Mouse (Mus musculus): ENCODE results near the gene Gm20388. TPM values are rescaled to one million over a fixed set of nuclear protein-coding genes. Genes with fewer than 3 reads are reported as not detected.

The Gm20388 gene
- polyA plus RNA-seq, 1 experiment, result not detected

DNA sequence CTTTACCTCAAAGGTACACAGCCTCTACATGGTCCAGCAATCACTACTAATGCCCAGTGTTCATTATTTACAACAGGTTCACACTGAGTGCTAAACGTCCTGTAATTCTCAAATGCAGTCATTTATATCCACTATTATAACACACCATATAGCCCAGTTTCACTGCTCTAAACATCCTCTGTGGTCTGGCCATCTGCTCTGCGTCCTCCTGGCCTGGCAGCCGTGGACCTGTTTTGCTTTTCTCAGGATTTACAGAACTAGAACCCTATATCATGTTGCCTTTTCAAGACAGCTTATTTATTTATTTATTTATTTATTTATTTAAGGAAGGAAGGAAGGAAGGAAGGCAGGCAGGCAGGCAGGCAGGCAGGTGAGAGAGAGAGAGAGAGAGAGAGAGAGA, 3017.2 kb downstream of the Gm20388 start:
- Histone ChIP-seq H3K4me1 (ENCODE audit: control insufficient read depth, insufficient read depth, low read length) (peaks cover 24% of the 10 kb centered on the region), H3K27ac (ENCODE audit: insufficient read depth, low read depth, low read length) (no peak overlapping the region), H3K4me3 (ENCODE audit: insufficient read depth, low read depth, low read length) (no peak overlapping the region)
- no peak for TF ChIP-seq POLR2A (IDR thresholded peaks at IDR 0.05; ENCODE audit: insufficient read depth, low read depth, low read length)
- no peak for TF ChIP-seq CTCF (IDR thresholded peaks at IDR 0.05; ENCODE audit: insufficient read depth, low read depth, low read length)
- 72% methylated on average over 3 of the region's 3 CpGs for WGBS

DNA sequence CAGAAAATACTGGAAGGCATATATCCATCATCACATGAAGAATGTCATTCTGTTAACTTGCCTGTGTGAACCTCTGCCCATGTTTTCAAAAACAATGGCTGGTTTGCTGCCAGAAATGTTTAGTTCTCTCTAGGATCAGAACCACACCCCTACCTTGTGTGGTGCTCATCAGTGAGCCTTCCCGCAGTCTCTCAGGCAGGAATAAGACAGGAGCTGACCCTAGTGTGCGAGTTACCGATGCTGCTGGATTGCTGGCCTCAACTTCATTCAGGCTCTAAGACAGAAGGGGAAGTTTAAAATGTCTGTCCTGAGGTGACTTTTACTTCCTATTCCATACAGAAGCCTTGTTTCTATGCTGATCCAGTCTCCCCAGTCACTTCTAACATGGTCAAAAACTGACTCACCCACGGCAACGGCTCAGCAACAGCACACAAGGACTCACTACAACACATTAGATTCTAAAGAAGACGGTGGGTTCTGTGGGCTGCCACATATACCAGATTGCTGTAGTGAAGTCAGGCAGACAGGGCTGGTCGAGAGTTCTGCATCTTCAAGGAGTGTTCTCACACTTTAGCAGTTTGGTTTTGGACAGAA, 3018.1 kb downstream of the Gm20388 start:
- TF ChIP-seq POLR2A (IDR thresholded peaks at IDR 0.05; ENCODE audit: insufficient read depth, low read depth, low read length), result no peak
- TF ChIP-seq CTCF (IDR thresholded peaks at IDR 0.05; ENCODE audit: insufficient read depth, low read depth, low read length), result no peak
- Histone ChIP-seq H3K27ac (ENCODE audit: insufficient read depth, low read depth, low read length) (0 out of 2 replicates have a peak overlapping the region, but pooled peaks have one; percentile 6), H3K4me1 (ENCODE audit: control insufficient read depth, insufficient read depth, low read length) (peaks cover 21% of the 10 kb centered on the region), H3K4me3 (ENCODE audit: insufficient read depth, low read depth, low read length) (no peak overlapping the region)
- 47% methylated on average over 7 of the region's 7 CpGs for WGBS

DNA sequence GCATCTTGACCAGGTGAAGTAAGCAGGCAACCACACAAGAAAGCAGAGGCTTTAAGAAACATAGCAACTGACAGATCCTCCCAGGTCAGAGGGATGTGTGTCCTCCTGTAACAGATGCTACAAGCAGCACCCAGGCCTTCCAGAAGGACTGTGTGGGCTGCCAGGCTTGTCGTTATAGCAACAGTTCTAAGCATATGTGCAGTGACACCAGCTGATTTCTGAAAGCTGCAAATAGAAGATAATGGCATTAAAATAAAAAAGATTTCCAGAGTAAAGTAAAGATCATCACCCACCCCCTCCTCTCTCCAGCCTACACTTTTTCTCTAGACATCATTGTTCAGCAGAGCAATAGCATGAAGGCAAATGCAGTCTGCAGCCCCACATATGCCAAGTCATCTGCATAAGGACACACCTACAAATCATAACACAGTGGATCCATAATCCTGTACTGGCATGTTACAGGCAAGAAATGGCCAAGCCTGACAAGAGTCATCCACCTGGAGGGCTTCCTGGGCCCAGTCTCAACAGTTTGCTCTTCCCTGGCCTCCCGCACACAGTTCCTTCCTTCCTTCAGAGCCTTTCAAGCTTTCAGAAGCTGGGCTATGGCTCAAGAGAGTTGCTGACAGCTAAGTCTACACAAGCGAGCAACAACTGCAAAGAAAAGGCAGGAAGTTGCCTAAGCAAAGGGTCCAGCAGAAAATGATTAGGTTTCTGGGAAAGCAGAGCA, 3021.4 kb downstream of the Gm20388 start:
- WGBS, result 24% methylated on average over 3 of the region's 3 CpGs
- peak overlapping the region; percentile 81 for H3K27ac ChIP-seq (ENCODE audit: insufficient read depth, low read depth, low read length)
- peaks cover 13% of the 10 kb centered on the region for H3K4me1 ChIP-seq (ENCODE audit: control insufficient read depth, insufficient read depth, low read length)
- H3K4me3 ChIP-seq (ENCODE audit: insufficient read depth, low read depth, low read length), result no peak overlapping the region
- no peak for TF ChIP-seq CTCF (IDR thresholded peaks at IDR 0.05; ENCODE audit: insufficient read depth, low read depth, low read length)
- TF ChIP-seq POLR2A (IDR thresholded peaks at IDR 0.05; ENCODE audit: insufficient read depth, low read depth, low read length), result no peak

DNA sequence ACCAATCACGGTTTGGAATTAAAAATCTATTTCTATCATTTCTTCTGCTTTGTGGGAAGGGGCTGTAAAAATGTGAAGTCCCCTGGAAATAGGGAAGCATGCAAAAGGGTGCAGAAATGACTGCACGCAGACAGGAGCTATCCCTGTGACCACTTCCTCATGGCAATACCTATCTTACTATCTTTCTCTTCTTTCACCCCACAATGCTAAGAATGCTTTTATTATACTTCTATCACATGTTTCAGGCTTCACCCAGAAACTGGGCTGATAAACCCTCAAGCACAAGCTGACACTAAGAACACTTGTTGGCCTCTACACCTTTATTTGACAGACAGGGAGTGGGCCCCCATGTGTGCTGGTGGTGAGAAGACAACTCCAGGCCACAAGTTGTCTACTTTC, 3021.9 kb downstream of the Gm20388 start:
- Histone ChIP-seq H3K4me1 (ENCODE audit: control insufficient read depth, insufficient read depth, low read length) (peaks cover 13% of the 10 kb centered on the region), H3K4me3 (ENCODE audit: insufficient read depth, low read depth, low read length) (no peak overlapping the region), H3K27ac (ENCODE audit: insufficient read depth, low read depth, low read length) (peak overlapping the region; percentile 81; the same call in 1 of the 2 replicates)
- WGBS, result 67% methylated on average over 2 of the region's 2 CpGs
- TF ChIP-seq CTCF (IDR thresholded peaks at IDR 0.05; ENCODE audit: insufficient read depth, low read depth, low read length) (no peak), POLR2A (IDR thresholded peaks at IDR 0.05; ENCODE audit: insufficient read depth, low read depth, low read length) (no peak)

DNA sequence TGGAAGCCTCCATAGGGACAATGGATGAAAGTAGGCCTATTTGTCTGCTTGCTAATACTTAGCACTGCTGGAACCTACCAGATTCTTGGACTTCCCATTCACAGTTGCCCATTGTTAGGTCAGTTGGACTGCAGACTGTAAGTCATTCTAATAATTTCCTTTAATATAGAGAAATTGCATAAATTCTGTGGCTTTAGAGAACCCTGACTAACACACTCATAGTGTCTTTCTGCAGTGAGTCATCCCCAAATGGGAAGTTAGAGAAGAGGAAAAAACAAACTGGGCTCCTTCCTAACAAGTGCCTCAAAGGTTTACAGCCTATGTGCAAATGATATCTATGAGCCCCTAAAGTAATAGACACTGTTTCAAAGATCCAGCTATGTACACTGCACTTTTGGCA, 3023.3 kb downstream of the Gm20388 start:
- Histone ChIP-seq H3K4me3 (ENCODE audit: insufficient read depth, low read depth, low read length) (no peak overlapping the region), H3K4me1 (ENCODE audit: control insufficient read depth, insufficient read depth, low read length) (peaks cover 18% of the 10 kb centered on the region), H3K27ac (ENCODE audit: insufficient read depth, low read depth, low read length) (0 out of 2 replicates have a peak overlapping the region, but pooled peaks have one; percentile 5)
- TF ChIP-seq CTCF (IDR thresholded peaks at IDR 0.05; ENCODE audit: insufficient read depth, low read depth, low read length) (no peak), POLR2A (IDR thresholded peaks at IDR 0.05; ENCODE audit: insufficient read depth, low read depth, low read length) (no peak)

DNA sequence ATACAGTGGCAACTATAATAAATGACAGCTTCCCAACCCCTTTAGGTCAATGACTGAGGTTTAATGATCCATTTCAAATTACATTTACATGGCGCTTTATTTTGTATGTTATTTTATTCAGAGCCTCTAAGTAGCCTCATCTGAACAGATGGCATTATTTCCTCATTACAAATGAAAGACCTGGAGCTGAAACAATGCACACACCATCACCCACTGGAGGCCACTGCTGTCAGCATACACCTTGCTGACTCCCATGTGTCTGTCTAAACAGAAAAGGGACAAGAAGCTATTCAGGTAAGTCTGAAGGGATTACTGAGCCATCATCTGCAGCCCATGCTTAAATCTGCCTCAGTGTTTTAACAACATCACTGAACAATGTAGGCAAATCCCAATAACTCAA, 3024.5 kb downstream of the Gm20388 start:
- TF ChIP-seq CTCF (IDR thresholded peaks at IDR 0.05; ENCODE audit: insufficient read depth, low read depth, low read length), result no peak
- no peak for TF ChIP-seq POLR2A (IDR thresholded peaks at IDR 0.05; ENCODE audit: insufficient read depth, low read depth, low read length)
- Histone ChIP-seq H3K4me3 (ENCODE audit: insufficient read depth, low read depth, low read length) (no peak overlapping the region), H3K27ac (ENCODE audit: insufficient read depth, low read depth, low read length) (no peak overlapping the region), H3K4me1 (ENCODE audit: control insufficient read depth, insufficient read depth, low read length) (peaks cover 16% of the 10 kb centered on the region)
- 68% methylated on average over 1 of the region's 1 CpGs for WGBS

DNA sequence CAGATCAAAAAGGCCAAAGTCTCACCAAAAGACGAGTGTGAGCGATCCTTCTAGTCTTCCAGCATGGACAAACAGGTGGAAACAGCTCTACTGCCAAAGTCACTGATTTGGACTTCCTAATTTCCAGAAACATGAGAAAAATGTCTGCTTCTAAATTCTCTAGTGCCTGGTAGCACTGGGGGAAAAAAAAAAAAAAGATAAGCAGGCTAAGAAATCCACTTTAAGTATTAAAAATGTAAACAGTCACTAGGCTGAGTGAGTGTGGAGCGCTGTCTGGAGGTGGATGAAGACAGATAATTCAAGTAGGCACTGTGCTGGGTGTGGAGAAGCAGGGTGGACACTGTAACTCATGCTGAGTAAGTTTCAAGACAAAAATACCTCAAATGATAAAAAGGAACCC, 3025.3 kb downstream of the Gm20388 start:
- TF ChIP-seq POLR2A (IDR thresholded peaks at IDR 0.05; ENCODE audit: insufficient read depth, low read depth, low read length) (no peak), CTCF (IDR thresholded peaks at IDR 0.05; ENCODE audit: insufficient read depth, low read depth, low read length) (no peak)
- Histone ChIP-seq H3K4me3 (ENCODE audit: insufficient read depth, low read depth, low read length) (no peak overlapping the region), H3K27ac (ENCODE audit: insufficient read depth, low read depth, low read length) (no peak overlapping the region), H3K4me1 (ENCODE audit: control insufficient read depth, insufficient read depth, low read length) (peaks cover 16% of the 10 kb centered on the region)
- 79% methylated on average over 3 of the region's 3 CpGs for WGBS

DNA sequence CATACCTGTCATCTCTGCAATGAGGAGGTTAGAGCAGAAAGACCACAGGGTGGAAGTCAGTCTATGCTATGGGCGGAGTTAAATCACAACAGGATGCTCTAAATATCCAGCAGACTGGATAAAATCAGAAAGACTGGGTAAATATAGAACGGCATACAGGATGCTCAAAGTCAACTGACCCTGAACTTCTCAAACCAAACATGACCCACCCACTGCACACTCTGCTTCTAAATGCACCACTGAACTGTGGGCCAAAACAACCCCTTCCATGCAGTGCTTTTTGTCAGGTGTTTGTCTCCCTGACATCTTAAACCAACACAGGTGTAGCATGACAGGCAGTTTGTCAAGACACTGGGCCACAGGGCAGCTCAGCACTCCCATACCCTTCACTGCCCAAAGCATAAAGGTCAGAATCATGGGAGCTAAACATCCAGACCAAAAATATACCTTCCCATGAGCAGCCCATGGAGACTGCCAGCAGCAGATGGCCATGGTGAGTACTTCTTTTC, 3027.0 kb downstream of the Gm20388 start:
- 84% methylated on average over 2 of the region's 2 CpGs for WGBS
- no peak for TF ChIP-seq CTCF (IDR thresholded peaks at IDR 0.05; ENCODE audit: insufficient read depth, low read depth, low read length)
- TF ChIP-seq POLR2A (IDR thresholded peaks at IDR 0.05; ENCODE audit: insufficient read depth, low read depth, low read length), result no peak
- 0 out of 2 replicates have a peak overlapping the region, but pooled peaks have one; percentile 34 for H3K27ac ChIP-seq (ENCODE audit: insufficient read depth, low read depth, low read length)
- peaks cover 10% of the 10 kb centered on the region for H3K4me1 ChIP-seq (ENCODE audit: control insufficient read depth, insufficient read depth, low read length)
- H3K4me3 ChIP-seq (ENCODE audit: insufficient read depth, low read depth, low read length), result no peak overlapping the region

DNA sequence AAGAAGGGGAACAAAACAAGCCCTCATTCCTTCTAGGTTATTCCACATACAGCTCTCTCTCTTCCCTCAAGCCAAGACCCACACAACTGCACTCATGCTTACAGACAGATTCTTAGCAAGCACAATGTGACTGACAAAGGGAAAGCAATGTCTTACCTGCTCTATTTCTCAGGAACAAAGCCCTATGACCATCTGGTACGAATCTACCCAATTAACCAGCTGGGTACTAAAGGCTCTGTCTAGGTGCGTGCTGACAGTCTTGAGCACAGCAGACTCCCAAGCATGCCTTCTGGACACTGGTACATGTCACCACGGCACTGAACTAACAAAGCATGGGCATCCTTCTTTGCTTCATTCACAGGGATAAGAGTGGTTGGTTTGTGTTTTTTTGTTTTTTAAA, 3027.5 kb downstream of the Gm20388 start:
- H3K4me3 ChIP-seq (ENCODE audit: insufficient read depth, low read depth, low read length), result no peak overlapping the region
- peaks cover 11% of the 10 kb centered on the region for H3K4me1 ChIP-seq (ENCODE audit: control insufficient read depth, insufficient read depth, low read length)
- 55% methylated on average over 3 of the region's 3 CpGs for WGBS
- TF ChIP-seq CTCF (IDR thresholded peaks at IDR 0.05; ENCODE audit: insufficient read depth, low read depth, low read length) (no peak), POLR2A (IDR thresholded peaks at IDR 0.05; ENCODE audit: insufficient read depth, low read depth, low read length) (no peak)
- H3K27ac ChIP-seq (ENCODE audit: insufficient read depth, low read depth, low read length), result peak overlapping the region; percentile 34; the same call in 1 of the 2 replicates

Measured in olfactory bulb, adult 2 months (tissue).